In genomic region chr7:130028945-130029344, GRCm38 (mm10) we compare ENCODE assay signal across 21 mouse cellular contexts.
DNase-seq lines count a peak whose midpoint lies in the region; ATAC-seq and TF ChIP-seq lines count a peak whose summit lies in the region.
"Had no signal": no experiment of that assay in that cellular context is flagged by ENCODE, and none has a peak within 500 bp of the region (broad histone marks: within the 10 kb centered on the region; RNA-seq: fewer than 3 reads in every experiment).

No protein-coding gene starts in this region.

- DNase-seq in hindbrain, embryonic 14.5 days (ENCODE audit: low spot score), result peak; percentile 45
- DNase-seq in lung, embryonic 14.5 days, result peak; percentile 78
- no peak for DNase-seq in lung, postnatal 4 days
- DNase-seq in adipocyte (ENCODE audit: low spot score), result peak; percentile 66
- DNase-seq in lung, postnatal 14 days, result peak; percentile 41
- DNase-seq in spleen, adult 18-20 months, result no peak
- DNase-seq in spleen, postnatal 4 days (ENCODE audit: low spot score in 2 of 2), result no peak
- DNase-seq: adrenal gland, adult 8-10 months; B cell, adult 2 months; cerebellum, adult 11 months; cerebellum, postnatal 25 days; embryo, embryonic 11 days; heart, postnatal 4 days; kidney, postnatal 4 days; right cerebral cortex, postnatal 4 days; thymus, postnatal 36 days had no signal

- H3K9ac ChIP-seq in hindbrain, embryonic 14.5 days, result no peak overlapping the region
- no peak overlapping the region for H3K9ac ChIP-seq in hindbrain, embryonic 16.5 days (ENCODE audit: low read depth, low read length)
- no peak overlapping the region for H3K9ac ChIP-seq in lung, embryonic 14.5 days
- H3K9ac ChIP-seq: heart, embryonic 13.5 days; limb, embryonic 13.5 days; liver, embryonic 15.5 days; neural tube, embryonic 12.5 days had no signal

- H3K4me2 ChIP-seq in hindbrain, embryonic 14.5 days (replicated peaks), result no peak overlapping the region
- H3K4me2 ChIP-seq in hindbrain, embryonic 16.5 days (ENCODE audit: low read length), result no peak overlapping the region
- H3K4me2 ChIP-seq in lung, embryonic 14.5 days, result no peak overlapping the region
- H3K4me2 ChIP-seq: heart, embryonic 13.5 days; limb, embryonic 13.5 days; liver, embryonic 15.5 days; neural tube, embryonic 12.5 days had no signal

- no peaks in the 10 kb centered on the region for H3K4me1 ChIP-seq in hindbrain, embryonic 14.5 days (replicated peaks; ENCODE audit: control insufficient read depth, insufficient read depth, low read length)
- no peaks in the 10 kb centered on the region for H3K4me1 ChIP-seq in hindbrain, embryonic 16.5 days (ENCODE audit: control insufficient read depth, insufficient read depth, low read depth, low read length)
- H3K4me1 ChIP-seq in lung, embryonic 14.5 days (ENCODE audit: insufficient read depth), result no peaks in the 10 kb centered on the region
- H3K4me1 ChIP-seq: heart, embryonic 13.5 days; liver, embryonic 15.5 days; neural tube, embryonic 12.5 days had no signal

- no peak overlapping the region for H3K4me3 ChIP-seq in hindbrain, embryonic 14.5 days (replicated peaks; ENCODE audit: low read length)
- no peak overlapping the region for H3K4me3 ChIP-seq in hindbrain, embryonic 16.5 days (ENCODE audit: low read length)
- no peak overlapping the region for H3K4me3 ChIP-seq in lung, embryonic 14.5 days (ENCODE audit: low read depth, low read length)
- H3K4me3 ChIP-seq: heart, embryonic 13.5 days; limb, embryonic 13.5 days; liver, embryonic 15.5 days; neural tube, embryonic 12.5 days had no signal

- no peak for TF ChIP-seq CTCF in lung, embryonic 14.5 days (IDR thresholded peaks at IDR 0.05; ENCODE audit: low read depth)

- ATAC-seq in hindbrain, embryonic 14.5 days (ENCODE audit: low FRiP score), result no peak
- ATAC-seq in hindbrain, embryonic 16.5 days, result no peak
- no peak for ATAC-seq in lung, embryonic 14.5 days (ENCODE audit: insufficient read depth)

- no peaks in the 10 kb centered on the region for H3K36me3 ChIP-seq in hindbrain, embryonic 14.5 days (replicated peaks; ENCODE audit: control insufficient read depth, insufficient read depth)
- H3K36me3 ChIP-seq in hindbrain, embryonic 16.5 days (ENCODE audit: control insufficient read depth, insufficient read depth, low read length), result no peaks in the 10 kb centered on the region
- no peaks in the 10 kb centered on the region for H3K36me3 ChIP-seq in lung, embryonic 14.5 days (ENCODE audit: insufficient read depth)
- H3K36me3 ChIP-seq: heart, embryonic 13.5 days; limb, embryonic 13.5 days; liver, embryonic 15.5 days; neural tube, embryonic 12.5 days had no signal

- no peak overlapping the region for H3K27ac ChIP-seq in hindbrain, embryonic 14.5 days
- no peak overlapping the region for H3K27ac ChIP-seq in hindbrain, embryonic 16.5 days (ENCODE audit: low read depth, low read length)
- H3K27ac ChIP-seq in lung, embryonic 14.5 days (ENCODE audit: low read depth), result no peak overlapping the region
- H3K27ac ChIP-seq: heart, embryonic 13.5 days; limb, embryonic 13.5 days; liver, embryonic 15.5 days; neural tube, embryonic 12.5 days had no signal

- H3K27me3 ChIP-seq in hindbrain, embryonic 14.5 days (ENCODE audit: control insufficient read depth, insufficient read depth, low read length), result no peaks in the 10 kb centered on the region; the same call in 1 of the 2 replicates
- no peaks in the 10 kb centered on the region for H3K27me3 ChIP-seq in hindbrain, embryonic 16.5 days (replicated peaks; ENCODE audit: control insufficient read depth, insufficient read depth, low read length)
- no peaks in the 10 kb centered on the region for H3K27me3 ChIP-seq in lung, embryonic 14.5 days (ENCODE audit: insufficient read depth, low read length)
- H3K27me3 ChIP-seq: heart, embryonic 13.5 days; limb, embryonic 13.5 days; liver, embryonic 15.5 days; neural tube, embryonic 12.5 days had no signal

- no peaks in the 10 kb centered on the region for H3K9me3 ChIP-seq in hindbrain, embryonic 14.5 days (ENCODE audit: control insufficient read depth, low read length)
- H3K9me3 ChIP-seq in hindbrain, embryonic 16.5 days (ENCODE audit: control insufficient read depth, low read length), result no peaks in the 10 kb centered on the region
- no peaks in the 10 kb centered on the region for H3K9me3 ChIP-seq in lung, embryonic 14.5 days (ENCODE audit: low read depth, low read length)
- H3K9me3 ChIP-seq: heart, embryonic 13.5 days; limb, embryonic 13.5 days; liver, embryonic 15.5 days; neural tube, embryonic 12.5 days had no signal

Comparison
In these comparisons a context has a peak if more than half of its experiments do, and no peak if none do; other contexts are left out.
1. DNase-seq: peak in hindbrain, embryonic 14.5 days (single experiment), lung, embryonic 14.5 days (single experiment), adipocyte (single experiment) and lung, postnatal 14 days (single experiment); none in lung, postnatal 4 days (0 of 2), spleen, adult 18-20 months (0 of 2) and spleen, postnatal 4 days (0 of 2).